Mouse (Mus musculus) liver, embryonic 14.5 days (tissue): ENCODE results near the gene Il12rb1. TPM values are rescaled to one million over a fixed set of nuclear protein-coding genes. Genes with fewer than 3 reads are reported as not detected.

Experiments used
- ATAC-seq: fragments of 200-750 bp; cut with Nextera tagmentation; 2 replicates; pipeline ENCODE4 v1.8.0; 2017; ENCODE audit warnings: moderate number of reproducible peaks, mild to moderate bottlenecking, moderate library complexity; ENCODE audit not compliant: insufficient read depth
- DNase-seq, 3 experiments: peaks; one replicate each; pipeline ENCODE4 v3.0.0-alpha.2; 2012 to 2013; ENCODE audit warnings: low read depth in 3 of 3, low spot score in 3 of 3
- H3K27ac ChIP-seq: fragments of 300-500 bp; sonication (generic); 2 replicates; pipeline ENCODE4 v1.5.1; 2014; ENCODE audit warnings: moderate library complexity, mild to moderate bottlenecking, control low read depth, inconsistent platforms
- H3K27me3 ChIP-seq: fragments of 300-500 bp; sonication (generic); 2 replicates; pipeline ENCODE4 v1.6.1; 2014; ENCODE audit warnings: mild to moderate bottlenecking, low read length, moderate library complexity; ENCODE audit not compliant: control insufficient read depth, insufficient read depth
- H3K36me3 ChIP-seq: fragments of 300-500 bp; sonication (generic); replicated peaks from 2 replicates; pipeline ENCODE4 v1.6.1; 2014; ENCODE audit warnings: low read depth; ENCODE audit not compliant: control insufficient read depth, insufficient read depth
- H3K4me1 ChIP-seq, 2 experiments: fragments of 200-500 bp in 1 of 2; fragments of 300-500 bp in 1 of 2; sonication (generic) in 1 of 2; replicated peaks; 2 replicates each; pipeline ENCODE4 v1.6.1; 2012 to 2014; ENCODE audit warnings: antibody characterized with exemption in 1 of 2, inconsistent platforms in 1 of 2, low read length in 1 of 2; ENCODE audit not compliant: control insufficient read depth in 2 of 2, insufficient read depth in 2 of 2
- H3K4me2 ChIP-seq: fragments of 300-500 bp; sonication (generic); 2 replicates; pipeline ENCODE4 v1.6.1; 2014; ENCODE audit warnings: low read depth, mild to moderate bottlenecking, control low read depth, moderate library complexity
- H3K4me3 ChIP-seq, 2 experiments: fragments of 200-500 bp in 1 of 2; fragments of 300-500 bp in 1 of 2; sonication (generic) in 1 of 2; 2 replicates each; pipeline ENCODE4 v1.5.1; 2012 to 2014; ENCODE audit warnings: low read depth in 2 of 2, low read length in 2 of 2, mild to moderate bottlenecking in 2 of 2, control low read depth in 1 of 2, inconsistent platforms in 1 of 2, moderate library complexity in 1 of 2; ENCODE audit not compliant: insufficient read depth in 1 of 2
- H3K9ac ChIP-seq: fragments of 300-500 bp; sonication (generic); replicated peaks from 2 replicates; pipeline ENCODE4 v1.6.1; 2014; ENCODE audit warnings: mild to moderate bottlenecking, control low read depth, moderate library complexity
- H3K9me3 ChIP-seq: fragments of 300-500 bp; sonication (generic); 2 replicates; pipeline ENCODE4 v1.6.1; 2016; ENCODE audit warnings: low read length, mixed read lengths; ENCODE audit not compliant: control insufficient read depth
- CTCF ChIP-seq: IDR thresholded peaks from 2 replicates; pipeline ENCODE4 v1.5.1; 2016; ENCODE audit warnings: antibody characterized with exemption, low read depth, control low read depth
- EP300 ChIP-seq: IDR thresholded peaks from 2 replicates; pipeline ENCODE4 v1.6.1; 2016; ENCODE audit warnings: antibody characterized with exemption, low read depth
- WGBS: fragments of 180-500 bp; shearing (Covaris S2); extraction: QIAGEN DNeasy Blood & Tissue Kit; methylation state at CpG from one replicate; pipeline ENCODE4 v1.1.7; 2014; ENCODE audit not compliant: insufficient replicate concordance; 5-methylcytosine and 5-hydroxymethylcytosine counted together
- polyA plus RNA-seq, 2 experiments: library from polyadenylated mRNA; depleted of rRNA in 1 of 2; stranded (reverse) in 1 of 2; unstranded in 1 of 2; fragments of >200 nt; fragmentation: Nextera tagmentation in 1 of 2; extraction: Ambion mirVana in 1 of 2; gene quantifications; 2 replicates each; pipeline versions ENCODE4 v1.2.1 to v1.2.3; 2012 to 2014

The Il12rb1 gene
- polyA plus RNA-seq, 2 experiments: 0.11 to 0.18 TPM

GRCm38 (mm10) chr8:70844523-70844922 lies 36.3 kb downstream of the Il12rb1 start:
- Histone ChIP-seq H3K4me3 (no peak overlapping the region), H3K9me3 (no peaks in the 10 kb centered on the region), H3K36me3 (no peaks in the 10 kb centered on the region), H3K27me3 (no peaks in the 10 kb centered on the region), H3K4me2 (peak overlapping the region; percentile 82), H3K4me1 (peaks cover 43 to 48% of the 10 kb centered on the region in 2 experiments), H3K9ac (peak overlapping the region; percentile 93), H3K27ac (peak overlapping the region; percentile 99)
- TF ChIP-seq CTCF (peak; percentile 99), EP300 (no peak)
- ATAC-seq (no peak), DNase-seq (peak; percentile 75 to 82 (median 76))
- WGBS: 1% methylated on average over 6 of the region's 6 CpGs

- no peak overlapping the region; the same call in 1 of the 2 replicates for H3K4me2 ChIP-seq
- H3K9ac ChIP-seq: peak overlapping the region; percentile 6
These were observed 36.9 kb downstream of the Il12rb1 start for GRCm38 (mm10) chr8:70845108-70845507.

GRCm38 (mm10) chr8:70846371-70847154 lies 38.3 kb downstream of the Il12rb1 start:
- Histone ChIP-seq H3K4me3 (no peak overlapping the region), H3K27me3 (no peaks in the 10 kb centered on the region), H3K4me1 (peaks cover 35 to 37% of the 10 kb centered on the region in 2 experiments), H3K36me3 (no peaks in the 10 kb centered on the region), H3K9me3 (no peaks in the 10 kb centered on the region), H3K9ac (0 out of 2 replicates have a peak overlapping the region, but pooled peaks have one; percentile 3), H3K4me2 (no peak overlapping the region), H3K27ac (no peak overlapping the region)
- 44% methylated on average over 15 of the region's 15 CpGs for WGBS
- peak; percentile 74 for TF ChIP-seq CTCF
- TF ChIP-seq EP300: no peak
- DNase-seq (no peak), ATAC-seq (no peak)

More at GRCm38 (mm10) chr8:70845108-70845507, 36.9 kb downstream of the Il12rb1 start:
- no peak for DNase-seq
- no peak for ATAC-seq
- Histone ChIP-seq H3K4me3 (no peak overlapping the region), H3K27ac (peak overlapping the region; percentile 99), H3K4me1 (peaks cover 41 to 46% of the 10 kb centered on the region in 2 experiments), H3K27me3 (no peaks in the 10 kb centered on the region), H3K9me3 (no peaks in the 10 kb centered on the region), H3K36me3 (no peaks in the 10 kb centered on the region)
- TF ChIP-seq CTCF: no peak
- no peak for TF ChIP-seq EP300
- 43% methylated on average over 5 of the region's 5 CpGs for WGBS

GRCm38 (mm10) chr8:70849333-70849990 lies 41.2 kb downstream of the Il12rb1 start:
- ATAC-seq: no peak
- H3K9ac ChIP-seq: no peak overlapping the region
- TF ChIP-seq CTCF (no peak), EP300 (no peak)
- DNase-seq: no peak
- H3K4me1 ChIP-seq: peaks cover 14% of the 10 kb centered on the region in 2 experiments
- H3K36me3 ChIP-seq: no peaks in the 10 kb centered on the region
- H3K27me3 ChIP-seq: no peaks in the 10 kb centered on the region
- no peak overlapping the region for H3K4me2 ChIP-seq
- no peak overlapping the region for H3K4me3 ChIP-seq
- 64% methylated on average over 3 of the region's 3 CpGs for WGBS
- no peak overlapping the region for H3K27ac ChIP-seq
- H3K9me3 ChIP-seq: no peaks in the 10 kb centered on the region
